ENCODE assay signal across 15 mouse cellular contexts in genomic region chr13:36086608-36087391, GRCm38 (mm10). TPM values are rescaled to one million over a fixed set of nuclear protein-coding genes. Genes with fewer than 3 reads are reported as not detected.
DNase-seq lines count a peak whose midpoint lies in the region; ATAC-seq lines count a peak whose summit lies in the region.
"Had no signal": no experiment of that assay in that cellular context is flagged by ENCODE, and none has a peak within 500 bp of the region (broad histone marks: within the 10 kb centered on the region; RNA-seq: fewer than 3 reads in every experiment).

No protein-coding gene starts in this region.

- H3K4me1 ChIP-seq in liver, embryonic 11.5 days (replicated peaks; ENCODE audit: control insufficient read depth, insufficient read depth, low read length) = peaks cover 9% of the 10 kb centered on the region; the same call in 1 of the 2 replicates
- no peaks in the 10 kb centered on the region for H3K4me1 ChIP-seq in stomach, embryonic 15.5 days
- H3K4me1 ChIP-seq: embryonic facial prominence, embryonic 15.5 days; limb, embryonic 10.5 days; midbrain, embryonic 15.5 days had no signal

- peak; percentile 96 for ATAC-seq in liver, embryonic 11.5 days (replicated peaks; ENCODE audit: low FRiP score)
- ATAC-seq in stomach, embryonic 15.5 days (ENCODE audit: insufficient read depth, low FRiP score, low read depth) = peak; percentile 93; the same call in 1 of the 2 replicates
- ATAC-seq: midbrain, embryonic 15.5 days; Patski had no signal

- no peaks in the 10 kb centered on the region for H3K27me3 ChIP-seq in liver, embryonic 11.5 days (replicated peaks; ENCODE audit: control insufficient read depth, insufficient read depth, low read length)
- no peaks in the 10 kb centered on the region for H3K27me3 ChIP-seq in stomach, embryonic 15.5 days (replicated peaks)
- H3K27me3 ChIP-seq: embryonic facial prominence, embryonic 15.5 days; heart, embryonic 15.5 days; midbrain, embryonic 15.5 days; Patski had no signal

- no peaks in the 10 kb centered on the region for H3K36me3 ChIP-seq in liver, embryonic 11.5 days (ENCODE audit: control insufficient read depth, insufficient read depth, low read length)
- H3K36me3 ChIP-seq in stomach, embryonic 15.5 days = no peaks in the 10 kb centered on the region; the same call in 1 of the 2 replicates
- H3K36me3 ChIP-seq: embryonic facial prominence, embryonic 15.5 days; heart, embryonic 15.5 days; limb, embryonic 10.5 days had no signal

- H3K9ac ChIP-seq in liver, embryonic 11.5 days (ENCODE audit: low read depth, low read length) = no peak overlapping the region
- no peak overlapping the region for H3K9ac ChIP-seq in stomach, embryonic 15.5 days
- H3K9ac ChIP-seq: embryonic facial prominence, embryonic 15.5 days; heart, embryonic 15.5 days; midbrain, embryonic 15.5 days had no signal

- peak; percentile 14 to 26 for DNase-seq in lung, adult 18-20 months
- DNase-seq in lung, postnatal 14 days = no peak
- DNase-seq in adrenal gland, postnatal 14 days = peak; percentile 51
- no peak for DNase-seq in liver, embryonic 11.5 days (ENCODE audit: low spot score)
- DNase-seq in cerebellum, adult 9-10 months = no peak
- no peak for DNase-seq in natural killer cell, adult 2 months (ENCODE audit: low spot score in 2 of 2)
- no peak for DNase-seq in cerebellum, postnatal 36 days
- DNase-seq: cerebellum, adult 2 months; thymus, postnatal 4 days had no signal

- 68% methylated on average over 5 of the region's 5 CpGs for WGBS in liver, embryonic 11.5 days
- 85% methylated on average over 5 of the region's 5 CpGs for WGBS in stomach, embryonic 15.5 days

- no peaks in the 10 kb centered on the region for H3K9me3 ChIP-seq in liver, embryonic 11.5 days (ENCODE audit: control insufficient read depth, low read length)
- H3K9me3 ChIP-seq in stomach, embryonic 15.5 days = no peaks in the 10 kb centered on the region
- H3K9me3 ChIP-seq: embryonic facial prominence, embryonic 15.5 days; heart, embryonic 15.5 days; limb, embryonic 10.5 days; midbrain, embryonic 15.5 days had no signal

- H3K27ac ChIP-seq in liver, embryonic 11.5 days (ENCODE audit: low read depth, low read length) = peak overlapping the region; percentile 67
- H3K27ac ChIP-seq in stomach, embryonic 15.5 days = no peak overlapping the region
- H3K27ac ChIP-seq: embryonic facial prominence, embryonic 15.5 days; heart, embryonic 15.5 days; limb, embryonic 10.5 days; midbrain, embryonic 15.5 days had no signal

- no peak overlapping the region for H3K4me3 ChIP-seq in liver, embryonic 11.5 days (ENCODE audit: low read depth, low read length)
- no peak overlapping the region for H3K4me3 ChIP-seq in stomach, embryonic 15.5 days (replicated peaks)
- H3K4me3 ChIP-seq: embryonic facial prominence, embryonic 15.5 days; heart, embryonic 15.5 days; limb, embryonic 10.5 days; midbrain, embryonic 15.5 days had no signal

- H3K4me2 ChIP-seq in liver, embryonic 11.5 days = peak overlapping the region; percentile 38; the same call in 1 of the 2 replicates
- H3K4me2 ChIP-seq in stomach, embryonic 15.5 days = no peak overlapping the region
- H3K4me2 ChIP-seq: embryonic facial prominence, embryonic 15.5 days; heart, embryonic 15.5 days; midbrain, embryonic 15.5 days had no signal

RNA-seq across cellular contexts. Expression of gene Fars2, which starts 30.4 kb away (rescaled TPM):
- 80.5 and 83.6 TPM in 2 replicates for total RNA-seq in adrenal gland, postnatal 14 days (2021)
- 27.7 and 31.0 TPM in 2 replicates for polyA plus RNA-seq in liver, embryonic 11.5 days (2014; fragmentation: Nextera tagmentation; extraction: Ambion mirVana)
- 38.6 and 39.5 TPM in 2 replicates for polyA plus RNA-seq in stomach, embryonic 15.5 days (2015; fragmentation: Nextera tagmentation; extraction: Ambion mirVana)

RNA-seq across cellular contexts. Expression of gene Lyrm4, which starts 30.5 kb away (rescaled TPM):
- 16.0 and 19.3 TPM in 2 replicates for total RNA-seq in adrenal gland, postnatal 14 days (2021)
- 40.2 and 41.7 TPM in 2 replicates for polyA plus RNA-seq in liver, embryonic 11.5 days (2014; fragmentation: Nextera tagmentation; extraction: Ambion mirVana)
- 24.5 and 25.2 TPM in 2 replicates for polyA plus RNA-seq in stomach, embryonic 15.5 days (2015; fragmentation: Nextera tagmentation; extraction: Ambion mirVana)

Comparison
In these comparisons a context has a peak if more than half of its experiments do, and no peak if none do; other contexts are left out.
1. DNase-seq: peak in lung, adult 18-20 months (2 of 2) and adrenal gland, postnatal 14 days (single experiment); none in lung, postnatal 14 days (single experiment), liver, embryonic 11.5 days (single experiment), cerebellum, adult 9-10 months (single experiment), natural killer cell, adult 2 months (0 of 2) and cerebellum, postnatal 36 days (0 of 2).